Mouse (Mus musculus) kidney, postnatal 25 days (tissue): ENCODE data around the gene Krtap4-13.
"Not testable (repeated sequence)": the region's sequence is repeated elsewhere in the genome, so short reads cannot be mapped to it uniquely, and the experiment has no call there.

Experiments
- DNase-seq, 2 experiments: peaks; one replicate each; pipeline ENCODE4 v3.0.0; 2021; ENCODE audit warnings: mixed read lengths in 2 of 2

Gene Krtap4-13

DNA sequence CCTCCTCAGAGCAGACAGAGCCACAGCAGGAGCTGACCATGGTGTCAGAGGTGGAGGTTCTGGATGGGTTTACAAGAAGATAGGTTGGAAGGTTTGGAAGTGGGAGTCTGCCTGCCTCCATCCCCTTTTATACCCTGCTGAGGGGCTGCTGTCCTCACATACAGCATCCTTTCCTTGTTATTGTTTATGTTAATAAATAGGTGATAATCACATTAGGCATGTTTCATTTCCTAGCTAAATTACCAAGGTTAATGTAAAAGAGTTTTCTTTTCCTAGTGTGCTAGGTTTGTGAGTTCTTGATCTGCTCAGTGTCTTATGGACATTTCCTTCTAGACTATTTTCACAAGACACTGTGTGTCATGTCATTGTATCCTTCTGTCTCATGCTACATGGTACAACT lies at the start of gene Krtap4-13:
Gene Krtap4-13 (minus strand): TSS at position 101 of the 400 bp plus-strand sequence.
- not testable (repeated sequence) for DNase-seq

- no peak for DNase-seq
Observed at GRCm38 (mm10) chr11:99858761-99859160, 49.1 kb upstream of the Krtap4-13 start.

- DNase-seq, result no peak
Observed at GRCm38 (mm10) chr11:99857617-99858016, 47.9 kb upstream of the Krtap4-13 start, which contains the start of gene Gm11568. Gm11568 (plus strand) TSS chr11:99857917.

GRCm38 (mm10) chr11:99854121-99854520 lies 44.4 kb upstream of the Krtap4-13 start:
- no peak for DNase-seq

DNA sequence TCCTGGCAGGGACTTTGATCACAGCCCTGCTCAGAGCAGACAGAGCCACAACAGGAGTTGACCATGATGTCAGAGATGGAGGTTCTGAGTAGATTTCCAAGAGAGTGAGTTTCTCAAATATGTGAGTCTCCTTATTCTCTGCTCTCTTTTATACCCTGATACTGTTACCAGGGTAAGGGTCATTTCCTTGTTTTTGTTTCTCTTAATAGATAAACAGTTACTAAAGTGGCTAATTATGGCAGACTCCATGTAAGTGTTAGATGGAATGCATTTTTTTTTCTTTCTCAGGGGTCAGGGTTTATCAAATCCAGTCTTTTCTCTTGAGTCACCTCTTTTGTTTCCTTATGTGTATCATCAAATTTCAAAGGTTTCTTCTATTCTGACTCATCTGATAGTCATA lies 41.8 kb upstream of the Krtap4-13 start, which contains the start of gene Krtap4-16:
Gene Krtap4-16 (minus strand): TSS at position 101 of the 400 bp plus-strand sequence.
- no peak for DNase-seq

GRCm38 (mm10) chr11:99846746-99847145 lies 37.1 kb upstream of the Krtap4-13 start:
- DNase-seq, result no peak

DNA sequence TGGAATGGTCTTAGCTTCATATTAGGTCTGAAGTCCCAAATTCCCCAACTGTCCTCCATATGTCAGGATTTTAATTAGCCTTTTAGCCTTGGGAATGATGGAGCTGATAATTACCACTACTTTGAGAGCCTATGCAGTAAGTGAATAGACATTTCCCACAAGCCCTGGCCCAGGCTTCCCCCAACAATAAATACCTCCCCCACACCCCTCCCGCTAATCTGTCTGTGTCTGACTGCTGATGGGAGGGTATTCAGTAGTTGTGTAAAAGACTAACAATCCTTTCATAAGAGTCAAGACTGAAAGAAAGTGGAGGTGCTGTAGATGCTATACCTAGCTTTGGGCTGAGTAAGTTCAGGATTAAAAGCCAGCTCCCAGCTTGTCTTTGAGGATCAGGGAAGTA lies 32.5 kb upstream of the Krtap4-13 start:
- DNase-seq, result no peak

DNA sequence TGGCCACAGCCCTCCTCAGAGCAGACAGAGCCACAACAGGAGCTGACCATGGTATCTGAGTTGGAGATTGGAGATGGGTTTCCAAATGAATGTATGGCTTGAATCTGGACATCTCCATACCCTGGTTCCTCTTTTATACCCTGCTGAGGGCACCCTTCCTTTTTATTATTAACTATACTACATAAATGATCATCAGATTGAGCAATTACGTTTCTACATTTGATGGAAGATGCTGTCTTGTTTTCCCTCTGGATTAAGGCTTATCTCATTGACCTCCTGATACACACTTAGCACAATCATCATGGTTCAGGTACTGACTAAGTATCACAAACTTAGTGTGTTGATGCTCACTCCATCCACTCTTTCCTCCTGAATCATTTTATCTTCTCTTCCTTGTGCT lies 28.3 kb upstream of the Krtap4-13 start, which contains the start of gene 2300003K06Rik:
Gene 2300003K06Rik (minus strand): TSS at position 101 of the 400 bp plus-strand sequence.
- no peak for DNase-seq

- not testable (repeated sequence) for DNase-seq
Observed at GRCm38 (mm10) chr11:99815566-99815965, 5.9 kb upstream of the Krtap4-13 start, which contains the start of gene Gm11564. Gm11564 (minus strand) TSS chr11:99815666.

DNA sequence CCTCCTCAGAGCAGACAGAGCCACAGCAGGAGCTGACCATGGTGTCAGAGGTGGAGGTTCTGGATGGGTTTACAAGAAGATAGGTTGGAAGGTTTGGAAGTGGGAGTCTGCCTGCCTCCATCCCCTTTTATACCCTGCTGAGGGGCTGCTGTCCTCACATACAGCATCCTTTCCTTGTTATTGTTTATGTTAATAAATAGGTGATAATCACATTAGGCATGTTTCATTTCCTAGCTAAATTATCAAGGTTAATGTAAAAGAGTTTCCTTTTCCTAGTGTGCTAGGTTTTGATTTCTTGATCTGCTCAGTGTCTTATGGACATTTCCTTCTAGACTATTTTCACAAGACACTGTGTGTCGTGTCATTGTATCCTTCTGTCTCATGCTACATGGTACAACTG lies 5.3 kb downstream of the Krtap4-13 start, which contains the start of gene Gm11554:
Gene Gm11554 (minus strand): TSS at position 101 of the 400 bp plus-strand sequence.
- DNase-seq, result not testable (repeated sequence)

DNA sequence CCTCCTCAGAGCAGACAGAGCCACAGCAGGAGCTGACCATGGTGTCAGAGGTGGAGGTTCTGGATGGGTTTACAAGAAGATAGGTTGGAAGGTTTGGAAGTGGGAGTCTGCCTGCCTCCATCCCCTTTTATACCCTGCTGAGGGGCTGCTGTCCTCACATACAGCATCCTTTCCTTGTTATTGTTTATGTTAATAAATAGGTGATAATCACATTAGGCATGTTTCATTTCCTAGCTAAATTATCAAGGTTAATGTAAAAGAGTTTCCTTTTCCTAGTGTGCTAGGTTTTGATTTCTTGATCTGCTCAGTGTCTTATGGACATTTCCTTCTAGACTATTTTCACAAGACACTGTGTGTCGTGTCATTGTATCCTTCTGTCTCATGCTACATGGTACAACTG lies 10.9 kb downstream of the Krtap4-13 start, which contains the start of gene Gm11569:
Gene Gm11569 (minus strand): TSS at position 101 of the 400 bp plus-strand sequence.
- not testable (repeated sequence) for DNase-seq

DNA sequence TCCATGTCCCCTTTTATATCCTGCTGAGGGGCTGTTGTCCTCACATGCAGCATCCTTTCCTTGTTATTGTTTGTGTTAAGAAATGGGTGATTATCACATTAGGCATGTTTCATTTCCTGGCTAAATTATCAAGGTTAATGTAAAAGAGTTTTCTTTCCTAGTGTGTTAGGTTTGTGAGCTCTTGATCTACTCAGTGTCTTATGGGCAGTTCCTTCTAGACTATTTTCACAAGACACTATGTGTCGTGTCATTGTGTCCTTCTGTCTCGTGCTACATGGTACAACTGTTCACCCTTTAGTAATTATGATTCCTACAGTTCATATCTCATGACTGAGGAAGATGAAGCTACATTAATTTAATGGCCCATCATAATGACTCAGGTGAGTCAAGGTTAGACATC lies 16.3 kb downstream of the Krtap4-13 start, which contains the start of gene Gm11596:
Gene Gm11596 (minus strand): TSS at position 101 of the 400 bp plus-strand sequence.
- no peak for DNase-seq

GRCm38 (mm10) chr11:99784900-99785299 lies 24.8 kb downstream of the Krtap4-13 start, which contains the start of gene Krtap4-9:
Krtap4-9 (plus strand) TSS chr11:99785200.
- not testable (repeated sequence) for DNase-seq

DNA sequence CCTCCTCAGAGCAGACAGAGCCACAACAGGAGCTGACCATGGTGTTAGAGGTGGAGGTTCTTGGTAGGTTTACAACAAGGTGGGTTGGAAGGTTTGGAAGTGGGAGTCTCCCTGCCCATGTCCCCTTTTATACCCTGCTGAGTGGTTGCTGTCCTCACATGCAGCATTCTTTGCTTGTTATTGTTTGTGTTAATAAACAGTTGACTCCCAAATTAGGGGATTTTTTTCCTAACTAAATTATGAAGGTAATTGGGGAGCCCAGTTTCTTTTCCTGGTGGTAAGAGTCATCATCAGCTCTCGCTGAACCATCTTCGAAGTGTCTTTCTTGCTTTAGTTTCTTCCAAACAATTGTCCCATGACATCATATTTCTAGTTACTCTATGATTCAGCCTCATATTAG lies 29.1 kb downstream of the Krtap4-13 start, which contains the start of gene Krtap4-8:
Gene Krtap4-8 (minus strand): TSS at position 101 of the 400 bp plus-strand sequence.
- DNase-seq, result no peak

DNA sequence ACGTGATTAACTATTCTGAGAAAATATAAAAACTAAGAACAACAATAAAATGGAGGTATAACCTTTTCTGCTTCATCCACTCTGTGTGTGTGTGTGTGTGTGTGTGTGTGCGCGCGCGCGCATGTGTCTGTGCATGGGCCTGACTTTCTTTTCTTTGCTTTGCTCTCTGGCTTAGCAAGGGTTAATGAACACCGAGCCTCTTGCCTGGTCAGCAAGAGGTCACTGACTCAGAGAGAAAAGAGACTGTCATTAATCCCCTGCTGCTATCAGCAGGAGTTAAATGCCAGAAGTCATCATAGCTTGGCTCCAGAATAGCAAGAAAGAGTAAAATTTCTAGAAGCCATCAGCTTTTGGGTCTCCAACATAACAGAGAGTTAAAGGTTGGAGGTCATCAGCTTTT lies 31.3 kb downstream of the Krtap4-13 start:
- no peak for DNase-seq

DNA sequence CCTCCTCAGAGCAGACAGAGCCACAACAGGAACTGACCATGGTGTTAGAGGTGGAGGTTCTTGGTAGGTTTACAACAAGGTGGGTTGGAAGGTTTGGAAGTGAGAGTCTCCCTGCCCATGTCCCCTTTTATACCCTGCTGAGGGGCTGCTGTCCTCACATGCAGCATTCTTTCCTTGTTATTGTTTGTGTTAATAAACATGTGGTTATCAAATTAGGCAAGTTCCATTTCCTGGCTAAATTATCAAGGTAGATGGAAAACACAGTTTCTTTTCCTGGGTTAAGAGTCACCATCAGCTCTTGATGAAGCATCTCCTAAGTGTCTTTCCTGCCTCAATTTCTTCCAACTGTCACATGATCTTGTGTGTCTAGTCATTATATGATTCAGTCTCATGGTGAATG lies 36.9 kb downstream of the Krtap4-13 start, which contains the start of gene Gm11595:
Gene Gm11595 (minus strand): TSS at position 101 of the 400 bp plus-strand sequence.
- DNase-seq, result not testable (repeated sequence)

DNA sequence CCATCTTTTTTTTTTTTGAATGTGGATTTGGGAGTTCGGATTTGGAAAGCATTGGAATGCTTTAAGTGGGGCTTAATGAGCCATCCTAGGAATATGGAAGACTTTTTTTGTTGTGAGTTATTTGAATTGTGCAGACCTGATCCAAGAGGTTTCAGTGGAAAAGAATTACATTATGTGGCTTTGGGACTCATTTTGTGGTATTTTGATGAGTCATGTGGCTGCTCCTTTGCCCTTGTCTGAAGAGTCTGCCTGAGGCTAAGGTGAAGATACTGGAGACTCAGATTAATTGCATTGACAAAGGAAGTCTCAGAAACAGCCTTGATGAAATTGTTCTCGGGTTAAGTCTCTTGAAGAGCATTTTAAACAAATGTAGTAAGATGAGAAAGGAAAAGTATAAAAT lies 41.3 kb downstream of the Krtap4-13 start:
- DNase-seq, result no peak
